Mouse (Mus musculus): ENCODE measurements around the gene Gm20605. TPM values are rescaled to one million over a fixed set of nuclear protein-coding genes. Genes with fewer than 3 reads are reported as not detected.
"Not testable (repeated sequence)": the region's sequence is repeated elsewhere in the genome, so short reads cannot be mapped to it uniquely, and the experiment has no call there.

Gm20605 gene
- polyA plus RNA-seq, 1 experiment from 2014 or later: 11.7 TPM

DNA sequence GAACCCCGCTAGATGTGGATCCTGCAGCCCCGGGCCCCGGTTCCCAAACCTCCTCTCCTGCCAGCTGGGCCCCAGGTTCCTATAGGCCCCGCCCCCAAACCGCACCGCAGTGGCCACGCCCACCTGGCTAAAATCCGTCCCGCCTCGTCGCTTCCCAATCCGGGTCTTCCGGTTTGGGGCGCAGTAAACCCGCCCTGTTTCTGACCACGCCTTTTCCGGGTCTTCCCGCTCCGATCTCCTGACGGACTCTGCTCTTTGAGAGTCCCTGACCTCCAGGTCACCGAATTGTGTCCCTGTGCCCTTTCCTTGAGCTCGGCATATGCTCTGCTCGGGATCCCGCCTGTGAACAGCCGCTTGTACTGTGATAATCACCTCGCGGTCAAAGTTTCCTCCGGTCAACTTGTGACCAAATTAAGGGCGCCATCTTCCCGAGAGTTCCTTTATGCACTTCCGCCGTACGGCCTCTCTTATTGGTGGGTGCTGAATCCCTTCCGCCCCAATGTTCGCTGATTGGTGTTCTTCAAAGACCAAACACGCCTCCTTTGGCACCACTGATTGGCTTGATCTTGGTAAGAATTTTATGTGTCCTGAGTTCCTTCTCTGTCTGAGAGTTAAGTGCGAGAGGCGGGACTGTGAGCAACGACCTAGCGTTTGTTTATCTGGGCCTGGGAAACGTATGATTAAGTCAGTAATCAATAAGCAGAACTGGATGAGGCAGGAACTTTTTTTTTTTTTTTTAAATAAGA is 28.2 kb upstream of the Gm20605 start, which contains the start of gene Mospd3:
Gene Mospd3, minus strand, starts transcription at position 440 of the 746 bp plus-strand sequence.
- Histone ChIP-seq H3K4me3 (peak within 1 kb of the TSS; percentile 70), H3K4me1 (peaks cover 53% of the 10 kb centered on the region), H3K27me3 (ENCODE audit: poor library complexity, severe bottlenecking) (no peaks in the 10 kb centered on the region), H3K9me3 (no peaks in the 10 kb centered on the region), H3K27ac (peak within 1 kb of the TSS; percentile 97), H3K36me3 (replicated peaks) (peaks cover 27% of the 10 kb centered on the region)
- under 1% methylated on average over 41 of the region's 41 CpGs for WGBS
- peak; percentile 95 for DNase-seq (ENCODE audit: extremely low spot score, low spot score)

DNA sequence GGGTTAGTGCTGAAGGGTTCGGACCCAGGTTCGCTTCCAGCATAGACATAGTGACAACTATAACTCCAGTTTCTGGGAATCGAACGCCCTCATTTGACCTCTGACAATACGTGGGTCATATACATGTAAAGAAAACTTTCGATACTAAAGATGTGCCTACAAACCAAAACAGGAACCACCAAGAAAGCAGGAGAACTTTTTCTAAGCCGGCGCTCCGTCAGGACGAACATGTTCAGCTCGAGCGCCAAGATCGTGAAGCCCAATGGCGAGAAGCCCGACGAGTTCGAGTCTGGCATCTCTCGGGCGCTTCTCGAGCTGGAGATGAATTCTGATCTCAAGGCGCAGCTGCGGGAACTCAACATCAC is 27.6 kb upstream of the Gm20605 start:
- WGBS: under 1% methylated on average over 22 of the region's 22 CpGs
- no peak for DNase-seq (ENCODE audit: extremely low spot score, low spot score)

DNA sequence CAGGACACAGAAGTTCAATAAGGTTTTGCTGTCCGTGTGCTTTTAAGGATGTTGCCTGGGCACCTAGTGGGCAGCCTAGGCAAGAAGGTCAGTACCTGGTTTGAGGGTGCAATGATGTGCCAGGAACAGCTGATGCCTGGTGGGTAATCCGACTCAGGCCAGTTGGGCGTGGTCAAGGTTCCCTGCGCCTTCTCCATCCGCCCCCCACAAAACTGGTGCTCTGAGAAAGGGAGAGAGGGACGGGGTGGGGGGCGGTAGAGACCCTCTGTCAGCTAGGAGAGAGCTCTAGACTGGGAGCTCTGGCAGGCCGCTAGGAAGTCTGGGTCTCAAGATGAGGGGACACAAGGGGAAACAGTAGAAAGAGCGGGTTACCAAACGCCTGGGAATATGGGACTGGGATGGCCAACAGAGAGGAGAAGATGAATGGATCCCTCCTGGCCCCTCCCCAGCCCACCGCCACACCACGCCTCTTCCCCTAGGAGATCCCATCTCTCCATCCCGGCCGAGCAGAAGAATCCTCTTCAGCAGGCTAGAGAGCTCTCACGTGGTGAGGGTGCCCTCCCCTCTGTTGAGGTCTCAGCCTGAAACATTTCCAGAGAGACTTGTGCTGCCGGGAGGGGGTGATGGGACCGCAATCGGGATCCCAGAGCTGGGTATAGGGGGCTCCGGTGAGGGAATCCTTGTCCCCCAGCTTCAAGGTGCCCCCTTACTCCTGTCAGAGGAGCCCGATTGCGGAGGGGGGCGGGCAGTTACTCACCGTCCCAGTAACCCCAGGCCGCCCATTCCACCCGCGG is 20.9 kb upstream of the Gm20605 start:
- peaks cover 68% of the 10 kb centered on the region for H3K4me1 ChIP-seq
- H3K27ac ChIP-seq: peak overlapping the region; percentile 62
- no peak for DNase-seq (ENCODE audit: extremely low spot score, low spot score)
- H3K4me3 ChIP-seq: peak overlapping the region; percentile 42
- peaks cover 34% of the 10 kb centered on the region for H3K27me3 ChIP-seq (ENCODE audit: poor library complexity, severe bottlenecking)
- 11% methylated on average over 26 of the region's 26 CpGs for WGBS
- H3K9me3 ChIP-seq: no peaks in the 10 kb centered on the region
- H3K36me3 ChIP-seq (replicated peaks): peaks cover 30% of the 10 kb centered on the region

More for the DNA sequence above, 27.6 kb upstream of the Gm20605 start:
- no peaks in the 10 kb centered on the region for H3K9me3 ChIP-seq
- no peaks in the 10 kb centered on the region for H3K27me3 ChIP-seq (ENCODE audit: poor library complexity, severe bottlenecking)
- H3K36me3 ChIP-seq (replicated peaks): peaks cover 32% of the 10 kb centered on the region
- H3K27ac ChIP-seq: peak overlapping the region; percentile 97
- H3K4me3 ChIP-seq: peak overlapping the region; percentile 70
- peaks cover 53% of the 10 kb centered on the region for H3K4me1 ChIP-seq

DNA sequence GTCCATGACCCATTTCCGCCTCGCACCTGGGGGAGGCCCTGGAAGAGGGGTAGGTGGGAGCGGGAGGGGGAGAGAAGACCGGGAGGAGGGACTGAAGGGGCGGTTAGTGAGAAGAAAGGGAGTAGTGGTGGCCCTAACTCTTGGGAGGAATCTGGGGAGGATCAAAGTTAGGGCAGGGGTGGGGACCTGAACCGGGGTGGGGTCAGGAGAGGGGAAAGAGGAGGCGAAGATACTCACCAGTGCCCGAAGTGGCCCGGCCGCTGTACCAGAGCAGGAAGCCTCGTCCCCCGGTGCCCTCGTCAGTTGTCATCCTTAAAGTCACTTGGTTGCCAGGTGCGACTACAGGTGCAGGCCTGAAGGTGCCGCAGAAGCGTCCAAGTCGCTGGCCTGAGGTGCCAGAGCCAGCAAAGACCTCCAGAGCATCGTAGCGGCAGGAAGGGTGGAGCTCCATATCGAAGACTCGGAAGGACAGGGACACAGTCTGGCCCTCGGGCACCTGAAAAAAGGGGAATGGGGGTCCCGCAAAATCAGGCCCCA is 20.3 kb upstream of the Gm20605 start:
- Histone ChIP-seq H3K9me3 (no peaks in the 10 kb centered on the region), H3K36me3 (replicated peaks) (peaks cover 30% of the 10 kb centered on the region), H3K4me1 (peaks cover 68% of the 10 kb centered on the region), H3K27me3 (ENCODE audit: poor library complexity, severe bottlenecking) (peaks cover 34% of the 10 kb centered on the region), H3K4me3 (peak overlapping the region; percentile 42), H3K27ac (peak overlapping the region; percentile 62)
- no peak for DNase-seq (ENCODE audit: extremely low spot score, low spot score)
- 12% methylated on average over 23 of the region's 23 CpGs for WGBS

DNA sequence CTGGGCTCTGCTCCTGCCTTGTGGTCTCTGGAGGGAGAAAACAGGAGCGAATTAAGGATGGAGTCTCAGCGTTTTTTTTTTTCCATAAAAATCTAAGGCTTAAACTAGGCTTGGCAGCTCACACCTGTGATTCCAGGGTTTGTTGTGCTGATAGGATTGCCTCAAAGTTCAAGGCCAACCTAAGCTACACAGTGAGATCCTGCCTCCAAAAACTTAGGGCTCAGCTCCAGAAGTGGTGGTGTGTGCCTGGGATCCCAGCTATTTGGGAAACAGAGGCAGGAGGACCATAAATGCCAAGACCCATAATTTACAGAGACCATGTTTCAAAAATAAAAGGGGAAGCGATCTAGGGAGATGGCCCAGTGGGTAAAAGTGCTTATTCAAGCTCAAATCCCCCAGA is 19.7 kb upstream of the Gm20605 start:
- Histone ChIP-seq H3K27ac (no peak overlapping the region; the same call in 1 of the 2 replicates), H3K9me3 (no peaks in the 10 kb centered on the region), H3K27me3 (ENCODE audit: poor library complexity, severe bottlenecking) (peaks cover 34% of the 10 kb centered on the region), H3K4me3 (peak overlapping the region; percentile 42; the same call in 1 of the 2 replicates), H3K36me3 (replicated peaks) (peaks cover 27% of the 10 kb centered on the region), H3K4me1 (peaks cover 70% of the 10 kb centered on the region)
- 56% methylated on average over 3 of the region's 3 CpGs for WGBS
- DNase-seq (ENCODE audit: extremely low spot score, low spot score): no peak

DNA sequence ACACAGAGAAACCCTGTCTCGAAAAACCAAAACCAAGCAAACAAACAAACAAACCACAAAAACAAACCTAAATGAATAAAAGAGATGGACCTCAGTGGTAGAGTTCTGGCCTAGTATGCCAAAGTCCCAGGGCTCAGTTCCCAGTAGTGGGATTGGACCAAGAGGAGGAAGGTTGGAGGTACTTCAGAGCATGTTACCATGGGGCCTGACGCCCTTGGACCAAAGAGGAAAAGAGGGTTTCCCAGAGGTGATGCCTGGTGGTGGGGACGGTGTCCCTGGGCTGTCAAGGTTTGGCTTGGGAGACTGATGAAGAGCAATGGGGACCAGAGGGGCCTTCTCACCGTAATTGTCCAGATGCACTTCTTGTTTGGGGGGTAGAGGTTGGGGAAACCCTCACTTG is 18.9 kb upstream of the Gm20605 start:
- Histone ChIP-seq H3K4me1 (peaks cover 70% of the 10 kb centered on the region), H3K9me3 (no peaks in the 10 kb centered on the region), H3K4me3 (peak overlapping the region; percentile 40), H3K36me3 (replicated peaks) (peaks cover 25% of the 10 kb centered on the region), H3K27ac (peak overlapping the region; percentile 84), H3K27me3 (ENCODE audit: poor library complexity, severe bottlenecking) (peaks cover 34% of the 10 kb centered on the region)
- WGBS: 69% methylated on average over 4 of the region's 4 CpGs
- DNase-seq (ENCODE audit: extremely low spot score, low spot score): no peak

DNA sequence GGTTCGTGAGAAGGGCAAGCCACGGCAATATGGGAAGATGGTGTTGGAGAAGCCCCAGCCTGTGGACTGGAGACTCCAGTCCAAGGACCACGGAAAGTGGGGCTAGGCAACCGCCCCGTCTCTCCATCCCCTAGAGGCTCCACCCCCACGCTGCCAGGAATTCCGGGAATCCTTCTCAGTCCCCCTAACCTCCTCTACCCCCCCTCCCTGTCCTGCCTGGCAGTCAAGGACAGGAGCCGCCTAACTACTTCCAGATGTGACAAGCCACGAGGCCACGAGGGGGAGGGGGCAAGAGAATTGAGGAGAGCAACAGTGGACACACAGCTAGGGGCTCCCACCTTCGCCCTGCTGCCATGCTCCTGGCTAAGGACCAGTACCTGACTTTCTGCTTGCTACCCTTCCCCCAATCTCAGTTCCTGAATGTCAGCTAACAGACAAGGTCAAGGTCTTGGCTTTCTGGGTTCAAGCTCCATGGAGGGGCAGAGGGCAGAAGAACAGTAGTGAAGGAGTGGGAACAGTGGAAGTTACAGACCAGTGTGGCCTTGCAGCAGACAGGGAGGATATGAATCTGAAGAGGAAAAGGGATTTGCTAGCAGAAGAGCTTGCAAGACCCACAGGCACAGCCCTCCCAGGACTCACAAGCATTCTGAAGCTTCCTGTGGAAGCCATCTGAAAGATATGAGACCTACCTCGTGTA is 18.3 kb upstream of the Gm20605 start:
- Histone ChIP-seq H3K27me3 (ENCODE audit: poor library complexity, severe bottlenecking) (peaks cover 34% of the 10 kb centered on the region), H3K9me3 (no peaks in the 10 kb centered on the region), H3K36me3 (replicated peaks) (peaks cover 19% of the 10 kb centered on the region), H3K27ac (peak overlapping the region; percentile 84), H3K4me3 (peak overlapping the region; percentile 40), H3K4me1 (peaks cover 70% of the 10 kb centered on the region)
- WGBS: 13% methylated on average over 12 of the region's 12 CpGs
- peak; percentile 74 for DNase-seq (ENCODE audit: extremely low spot score, low spot score)

DNA sequence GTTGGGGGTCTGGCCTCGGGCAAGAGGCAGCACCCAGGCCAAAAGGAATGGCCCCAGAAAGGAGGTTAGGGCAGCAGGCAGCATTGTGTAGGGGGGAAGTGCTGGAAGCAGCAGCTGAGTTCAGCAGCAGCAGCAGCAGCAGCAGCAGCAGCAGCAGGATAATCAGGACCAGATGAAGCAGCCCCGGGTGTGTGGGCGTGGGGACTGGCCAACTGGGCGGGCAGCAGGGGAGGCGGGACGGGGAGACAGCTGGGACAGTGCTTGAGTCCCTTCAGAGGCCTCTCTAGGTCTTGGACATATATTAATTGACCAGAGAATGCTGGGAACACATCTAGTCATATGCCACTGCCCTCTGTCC is 17.8 kb upstream of the Gm20605 start:
- Histone ChIP-seq H3K4me1 (peaks cover 70% of the 10 kb centered on the region), H3K27me3 (ENCODE audit: poor library complexity, severe bottlenecking) (peaks cover 34% of the 10 kb centered on the region), H3K4me3 (peak overlapping the region; percentile 40), H3K9me3 (no peaks in the 10 kb centered on the region), H3K36me3 (replicated peaks) (peaks cover 13% of the 10 kb centered on the region), H3K27ac (peak overlapping the region; percentile 84)
- WGBS: 25% methylated on average over 6 of the region's 6 CpGs
- peak; percentile 56 for DNase-seq (ENCODE audit: extremely low spot score, low spot score)

DNA sequence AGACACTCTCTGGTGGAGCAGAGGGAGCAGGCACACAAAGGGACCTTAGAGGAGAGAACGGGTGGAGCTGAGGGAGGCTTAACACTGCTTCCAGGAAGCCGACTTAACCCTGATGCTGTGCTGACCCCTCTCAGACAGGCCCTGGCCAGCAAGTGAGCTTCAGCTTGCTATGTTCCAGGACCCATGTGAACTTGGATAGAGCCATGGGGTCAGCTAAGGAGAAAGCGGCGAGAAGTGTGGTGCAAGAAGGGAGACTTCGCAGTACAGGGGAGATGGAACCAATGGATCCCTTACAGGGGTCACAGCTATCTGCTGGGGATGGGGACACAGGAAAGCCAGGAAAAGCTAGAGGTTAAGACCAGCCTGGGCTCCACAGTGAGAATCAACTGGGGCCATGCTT is 15.9 kb upstream of the Gm20605 start:
- Histone ChIP-seq H3K4me1 (peaks cover 60% of the 10 kb centered on the region), H3K27ac (peak overlapping the region; percentile 84), H3K4me3 (no peak overlapping the region), H3K36me3 (replicated peaks) (no peaks in the 10 kb centered on the region), H3K27me3 (ENCODE audit: poor library complexity, severe bottlenecking) (peaks cover 18% of the 10 kb centered on the region), H3K9me3 (no peaks in the 10 kb centered on the region)
- DNase-seq (ENCODE audit: extremely low spot score, low spot score): no peak
- WGBS: 63% methylated on average over 5 of the region's 5 CpGs

DNA sequence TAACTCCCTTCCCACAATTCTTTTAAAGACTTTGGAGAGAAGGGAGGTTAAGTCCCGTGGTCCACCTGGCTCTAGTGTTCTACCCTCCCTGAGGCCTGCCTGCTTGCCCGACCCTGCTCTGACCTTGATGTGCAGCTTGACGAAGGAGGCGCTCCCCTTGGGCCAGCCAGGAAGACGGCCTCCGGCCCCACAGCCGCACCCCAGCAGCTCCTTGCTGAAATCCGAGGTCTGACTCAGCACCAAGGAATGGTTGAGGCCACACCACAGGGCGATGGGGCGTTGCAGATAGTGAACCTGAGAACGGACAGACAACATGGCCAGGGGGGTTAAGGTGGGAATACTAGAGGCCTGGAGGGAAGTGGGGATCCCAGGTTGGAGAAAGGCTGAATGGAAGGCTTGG is 15.4 kb upstream of the Gm20605 start, which contains the start of gene Pcolce:
Gene Pcolce, minus strand, starts transcription at position 235 of the 400 bp plus-strand sequence.
- Histone ChIP-seq H3K4me3 (no peak within 1 kb of the TSS), H3K27me3 (ENCODE audit: poor library complexity, severe bottlenecking) (peaks cover 13% of the 10 kb centered on the region), H3K27ac (peak within 1 kb of the TSS; percentile 84), H3K9me3 (no peaks in the 10 kb centered on the region), H3K36me3 (replicated peaks) (no peaks in the 10 kb centered on the region), H3K4me1 (peaks cover 56% of the 10 kb centered on the region)
- no peak for DNase-seq (ENCODE audit: extremely low spot score, low spot score)
- 64% methylated on average over 11 of the region's 11 CpGs for WGBS

DNA sequence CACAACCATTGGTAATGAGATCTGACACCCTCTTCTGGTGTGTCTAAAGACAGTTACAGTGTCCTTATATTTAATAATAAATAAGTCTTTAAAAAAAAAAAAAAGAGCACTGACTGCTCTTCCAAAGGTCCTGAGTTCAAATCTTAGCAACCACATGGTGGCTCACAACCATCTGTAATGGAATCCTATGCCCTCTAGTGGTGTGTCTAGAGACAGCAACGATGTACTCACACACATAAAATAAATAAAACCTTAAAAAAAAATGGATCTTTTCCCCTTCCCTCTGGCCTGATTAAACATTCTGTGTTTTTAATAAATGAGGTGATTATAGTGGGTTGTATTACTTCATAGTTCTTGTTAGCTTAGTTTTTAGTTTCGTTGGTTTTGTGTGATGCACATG is 14.1 kb upstream of the Gm20605 start:
- not testable (repeated sequence) for H3K4me3 ChIP-seq; DNase-seq (ENCODE audit: extremely low spot score, low spot score); H3K9me3 ChIP-seq; H3K27me3 ChIP-seq (ENCODE audit: poor library complexity, severe bottlenecking); H3K27ac ChIP-seq; H3K36me3 ChIP-seq (replicated peaks)
- H3K4me1 ChIP-seq: peaks cover 42% of the 10 kb centered on the region
- 98% methylated on average over 2 of the region's 2 CpGs for WGBS

DNA sequence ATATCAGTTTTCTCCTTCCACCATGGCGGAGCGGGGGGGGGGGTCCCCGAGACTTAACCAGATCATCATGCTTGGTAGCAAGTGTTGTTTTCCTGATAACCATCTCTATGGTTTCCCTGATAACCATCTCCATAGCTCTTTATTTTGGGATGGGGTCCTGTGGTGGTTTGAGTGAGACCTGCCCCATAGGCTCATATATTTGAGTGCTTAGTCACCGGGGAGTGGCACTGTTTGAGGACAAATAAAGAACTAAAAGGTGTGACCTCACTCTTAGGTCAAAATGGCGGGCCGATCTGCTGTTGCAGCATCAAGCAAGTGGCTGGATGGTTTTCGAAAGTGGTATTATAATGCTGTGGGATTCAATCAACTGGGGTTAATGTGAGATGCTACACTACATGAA is 13.6 kb upstream of the Gm20605 start:
- Histone ChIP-seq H3K36me3 (replicated peaks) (no peaks in the 10 kb centered on the region), H3K4me3 (no peak overlapping the region), H3K9me3 (no peaks in the 10 kb centered on the region), H3K27ac (no peak overlapping the region), H3K4me1 (peaks cover 38% of the 10 kb centered on the region), H3K27me3 (ENCODE audit: poor library complexity, severe bottlenecking) (no peaks in the 10 kb centered on the region)
- DNase-seq (ENCODE audit: extremely low spot score, low spot score): no peak
- WGBS: 91% methylated on average over 7 of the region's 7 CpGs
